Mouse (Mus musculus) E14TG2a.4 (cell line): ENCODE measurements around the gene Slc22a18.

Source experiments
- CTCF ChIP-seq: conservative IDR thresholded peaks from 2 replicates; pipeline ENCODE4 v1.5.1; 2014; ENCODE audit warnings: low read length
- NANOG ChIP-seq: IDR thresholded peaks from 2 replicates; pipeline ENCODE4 v1.6.1; 2014; ENCODE audit warnings: borderline replicate concordance, low read length, mixed read lengths

DNA sequence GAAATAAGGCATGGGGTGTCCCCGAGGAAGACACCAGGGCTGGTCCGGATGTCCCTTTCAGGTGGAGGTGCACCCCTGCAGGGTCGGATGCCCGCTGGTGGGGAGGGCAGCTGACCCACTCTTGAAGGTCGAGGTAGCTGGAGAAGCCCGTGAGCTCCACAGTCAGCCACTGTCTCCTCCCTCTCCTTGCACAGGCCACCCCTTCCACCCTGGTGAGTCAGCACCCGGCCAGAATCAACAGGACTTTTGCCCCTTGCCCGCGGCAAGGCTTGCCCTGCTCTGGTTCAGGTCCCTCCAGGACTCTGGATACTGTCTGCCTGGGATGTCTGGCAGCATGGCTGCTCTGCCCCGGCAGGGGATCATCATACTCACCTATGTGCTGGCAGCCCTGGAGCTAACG is 2.3 kb downstream of the Slc22a18 start:
- TF ChIP-seq CTCF (no peak), NANOG (no peak)
